In the genomic region with DNA sequence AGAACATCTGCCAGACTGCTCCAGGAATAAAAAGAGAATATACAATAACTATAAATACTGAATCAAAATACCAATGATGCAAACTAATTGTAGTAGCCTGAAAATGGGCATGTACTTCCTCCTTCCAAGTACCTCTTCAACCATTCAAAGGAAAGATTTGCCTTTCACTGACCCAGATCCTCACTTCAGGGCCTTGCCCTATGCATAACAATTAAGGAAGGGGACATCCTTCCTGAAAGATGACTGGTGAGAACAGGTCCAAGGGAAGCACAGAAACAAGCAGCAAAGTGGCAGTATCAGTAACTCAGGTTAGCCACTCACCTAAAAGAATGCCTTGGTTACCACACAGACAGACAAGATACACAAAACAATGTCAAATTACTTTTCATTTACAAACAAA, we compare ENCODE assay signal across 38 mouse cellular contexts. TPM values are rescaled to one million over a fixed set of nuclear protein-coding genes. Genes with fewer than 3 reads are reported as not detected.
"Had no signal": no experiment of that assay in that cellular context is flagged by ENCODE, and none has a peak within 500 bp of the region (broad histone marks: within the 10 kb centered on the region; RNA-seq: fewer than 3 reads in every experiment).

No protein-coding gene starts in this region.

- H3K27ac ChIP-seq: embryonic facial prominence, embryonic 10.5 days; embryonic facial prominence, embryonic 12.5 days; embryonic facial prominence, embryonic 13.5 days; embryonic facial prominence, embryonic 15.5 days; forebrain, embryonic 10.5 days; forebrain, embryonic 12.5 days; forebrain, embryonic 13.5 days; forebrain, embryonic 15.5 days; gastrocnemius, adult 2 months; heart, adult 2 months; heart, embryonic 10.5 days had no signal

- H3K9ac ChIP-seq: embryonic facial prominence, embryonic 12.5 days; embryonic facial prominence, embryonic 13.5 days; embryonic facial prominence, embryonic 15.5 days; forebrain, embryonic 12.5 days; forebrain, embryonic 13.5 days; forebrain, embryonic 15.5 days; forebrain, postnatal 0 days had no signal

- H3K4me1 ChIP-seq: embryonic facial prominence, embryonic 12.5 days; heart, embryonic 10.5 days had no signal

- H3K27me3 ChIP-seq: embryonic facial prominence, embryonic 12.5 days; embryonic facial prominence, embryonic 13.5 days; embryonic facial prominence, embryonic 15.5 days; forebrain, embryonic 12.5 days; forebrain, embryonic 13.5 days; forebrain, embryonic 15.5 days had no signal

- H3K9me3 ChIP-seq: embryonic facial prominence, embryonic 10.5 days; embryonic facial prominence, embryonic 12.5 days; embryonic facial prominence, embryonic 13.5 days; embryonic facial prominence, embryonic 15.5 days; forebrain, embryonic 10.5 days; forebrain, embryonic 12.5 days; forebrain, embryonic 13.5 days; forebrain, embryonic 15.5 days; heart, embryonic 10.5 days had no signal

- H3K4me3 ChIP-seq: embryonic facial prominence, embryonic 10.5 days; embryonic facial prominence, embryonic 12.5 days; embryonic facial prominence, embryonic 13.5 days; embryonic facial prominence, embryonic 15.5 days; erythroblast, embryonic 14.5 days; forebrain, embryonic 10.5 days; forebrain, embryonic 12.5 days; forebrain, embryonic 13.5 days; forebrain, embryonic 15.5 days; gastrocnemius, adult 2 months; heart, adult 2 months; heart, embryonic 10.5 days had no signal

- DNase-seq: cerebellum, postnatal 14 days; cerebellum, postnatal 25 days; cerebellum, postnatal 36 days; embryo, embryonic 11 days; forebrain, postnatal 0 days; gastrocnemius, adult 2 months; gastrocnemius, postnatal 10 days; gastrocnemius, postnatal 14 days; gastrocnemius, postnatal 25 days; gastrocnemius, postnatal 36 days; heart, adult 11 months; heart, adult 18-20 months; heart, adult 2 months had no signal

- H3K36me3 ChIP-seq: embryonic facial prominence, embryonic 10.5 days; embryonic facial prominence, embryonic 12.5 days; embryonic facial prominence, embryonic 13.5 days; embryonic facial prominence, embryonic 15.5 days; forebrain, embryonic 10.5 days; forebrain, embryonic 12.5 days; forebrain, embryonic 15.5 days; heart, embryonic 10.5 days had no signal

RNA-seq across cellular contexts. Expression of a gene that starts 2.9 kb away (rescaled TPM):
- polyA plus RNA-seq: erythroblast, embryonic 14.5 days had no signal

RNA-seq across cellular contexts. Expression of a gene that starts 34.9 kb away (rescaled TPM):
- total RNA-seq: common myeloid progenitor, adult 5-6 weeks; forebrain, postnatal 0 days; gastrocnemius, adult 18-20 months; gastrocnemius, adult 2 months; gastrocnemius, adult 8-10 months; gastrocnemius, postnatal 10 days; gastrocnemius, postnatal 36 days; granulocyte monocyte progenitor cell, adult 5-6 weeks; heart, adult 18-20 months; heart, adult 2 months; heart, adult 8-10 months had no signal
- polyA plus RNA-seq: cortical plate, adult 2 months; embryonic facial prominence, embryonic 11.5 days; embryonic facial prominence, embryonic 12.5 days; erythroblast, embryonic 14.5 days; forebrain, embryonic 10.5 days; forebrain, postnatal 0 days; frontal cortex, adult 2 months; heart, adult 2 months; heart, embryonic 10.5 days had no signal

RNA-seq across cellular contexts. Expression of a gene that starts 43.1 kb away (rescaled TPM):
- total RNA-seq: common myeloid progenitor, adult 5-6 weeks; forebrain, postnatal 0 days; gastrocnemius, adult 18-20 months; gastrocnemius, adult 2 months; gastrocnemius, adult 8-10 months; gastrocnemius, postnatal 10 days; gastrocnemius, postnatal 14 days; gastrocnemius, postnatal 25 days; gastrocnemius, postnatal 36 days; gastrocnemius, postnatal 4 days; granulocyte monocyte progenitor cell, adult 5-6 weeks; heart, adult 18-20 months; heart, adult 2 months; heart, adult 8-10 months had no signal
- polyA plus RNA-seq: cortical plate, adult 2 months; embryonic facial prominence, embryonic 10.5 days; embryonic facial prominence, embryonic 11.5 days; embryonic facial prominence, embryonic 12.5 days; embryonic facial prominence, embryonic 13.5 days; embryonic facial prominence, embryonic 14.5 days; embryonic facial prominence, embryonic 15.5 days; erythroblast, embryonic 14.5 days; forebrain, embryonic 10.5 days; forebrain, embryonic 11.5 days; forebrain, embryonic 12.5 days; forebrain, embryonic 13.5 days; forebrain, embryonic 14.5 days; forebrain, embryonic 15.5 days; forebrain, embryonic 16.5 days; forebrain, postnatal 0 days; frontal cortex, adult 2 months; gonadal fat pad, adult 2 months; heart, adult 2 months; heart, embryonic 10.5 days; heart, embryonic 11.5 days had no signal

RNA-seq across cellular contexts. Expression of a gene that starts 55.3 kb away (rescaled TPM):
- total RNA-seq: common myeloid progenitor, adult 5-6 weeks; gastrocnemius, adult 18-20 months; gastrocnemius, adult 2 months; gastrocnemius, adult 8-10 months; gastrocnemius, postnatal 25 days; granulocyte monocyte progenitor cell, adult 5-6 weeks; heart, adult 2 months had no signal
- polyA plus RNA-seq: erythroblast, embryonic 14.5 days had no signal
